Mouse (Mus musculus): ENCODE measurements around the gene As3mt. TPM values are rescaled to one million over a fixed set of nuclear protein-coding genes. Genes with fewer than 3 reads are reported as not detected.
A peak's percentile ranks its signal among the peaks of the same experiment; 100 is the strongest.

Gene As3mt
- polyA plus RNA-seq, 2 experiments = 16.2 to 26.8 TPM

- Histone ChIP-seq H3K4me3 (replicated peaks; ENCODE audit: low read length) (peak overlapping the region; percentile 86), H3K4me2 (replicated peaks; ENCODE audit: low read depth, low read length, severe bottlenecking) (peak overlapping the region; percentile 100), H3K27me3 (ENCODE audit: control insufficient read depth, insufficient read depth, low read length) (peaks cover 31% of the 10 kb centered on the region), H3K9ac (ENCODE audit: low read depth, low read length, severe bottlenecking) (peak overlapping the region; percentile 67; the same call in 1 of the 2 replicates), H3K36me3 (ENCODE audit: control insufficient read depth, insufficient read depth, low read length) (no peaks in the 10 kb centered on the region), H3K27ac (replicated peaks; ENCODE audit: low read depth, low read length) (no peak overlapping the region), H3K9me3 (ENCODE audit: control insufficient read depth, low read length) (no peaks in the 10 kb centered on the region), H3K4me1 (ENCODE audit: control insufficient read depth, insufficient read depth, low read length) (peaks cover 22% of the 10 kb centered on the region)
- no peak for TF ChIP-seq POLR2A (IDR thresholded peaks at IDR 0.05; ENCODE audit: borderline replicate concordance, extremely low read depth, insufficient read depth, insufficient read length)
- DNase-seq (ENCODE audit: low spot score) (no peak), ATAC-seq (ENCODE audit: low FRiP score, low read depth) (no peak)
- WGBS = 10% methylated on average over 7 of the region's 7 CpGs
Observed at GRCm38 (mm10) chr19:46763356-46763755, 56.1 kb downstream of the As3mt start.

GRCm38 (mm10) chr19:46763932-46764762 is 56.9 kb downstream of the As3mt start:
- TF ChIP-seq POLR2A (IDR thresholded peaks at IDR 0.05; ENCODE audit: borderline replicate concordance, extremely low read depth, insufficient read depth, insufficient read length) = no peak
- peak overlapping the region; percentile 100; the same call in 1 of the 2 replicates for H3K4me2 ChIP-seq (replicated peaks; ENCODE audit: low read depth, low read length, severe bottlenecking)
- no peaks in the 10 kb centered on the region for H3K36me3 ChIP-seq (ENCODE audit: control insufficient read depth, insufficient read depth, low read length)
- no peak overlapping the region for H3K27ac ChIP-seq (replicated peaks; ENCODE audit: low read depth, low read length)
- peak overlapping the region; percentile 86 for H3K4me3 ChIP-seq (replicated peaks; ENCODE audit: low read length)
- peaks cover 22% of the 10 kb centered on the region for H3K4me1 ChIP-seq (ENCODE audit: control insufficient read depth, insufficient read depth, low read length)
- H3K27me3 ChIP-seq (ENCODE audit: control insufficient read depth, insufficient read depth, low read length) = peaks cover 31% of the 10 kb centered on the region
- ATAC-seq (ENCODE audit: low FRiP score, low read depth) (no peak), DNase-seq (ENCODE audit: low spot score) (no peak)
- no peak overlapping the region for H3K9ac ChIP-seq (ENCODE audit: low read depth, low read length, severe bottlenecking)
- no peaks in the 10 kb centered on the region for H3K9me3 ChIP-seq (ENCODE audit: control insufficient read depth, low read length)
- 67% methylated on average over 12 of the region's 12 CpGs for WGBS

DNA sequence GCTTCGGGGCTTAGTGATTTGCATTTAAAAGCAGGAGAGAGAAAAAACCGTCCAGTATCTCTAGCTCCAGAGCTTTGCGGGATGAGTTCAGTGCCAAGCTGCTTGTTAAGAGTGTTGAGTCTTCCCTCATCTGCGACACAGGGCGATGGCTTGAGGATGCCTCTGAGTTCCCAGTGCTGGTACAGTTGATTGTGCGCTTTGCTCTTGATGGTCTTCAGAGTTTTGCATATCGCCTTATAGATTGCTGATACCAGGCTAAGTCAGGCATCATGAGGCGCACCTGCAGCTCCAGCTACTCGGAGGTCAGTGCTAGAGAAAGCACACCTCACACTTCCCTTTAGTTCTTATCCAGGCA is 57.5 kb downstream of the As3mt start:
- Histone ChIP-seq H3K4me1 (ENCODE audit: control insufficient read depth, insufficient read depth, low read length) (peaks cover 22% of the 10 kb centered on the region), H3K4me3 (replicated peaks; ENCODE audit: low read length) (no peak overlapping the region), H3K9me3 (ENCODE audit: control insufficient read depth, low read length) (no peaks in the 10 kb centered on the region), H3K27ac (replicated peaks; ENCODE audit: low read depth, low read length) (no peak overlapping the region), H3K4me2 (replicated peaks; ENCODE audit: low read depth, low read length, severe bottlenecking) (peak overlapping the region; percentile 22; the same call in 1 of the 2 replicates), H3K27me3 (ENCODE audit: control insufficient read depth, insufficient read depth, low read length) (peaks cover 31% of the 10 kb centered on the region), H3K36me3 (ENCODE audit: control insufficient read depth, insufficient read depth, low read length) (no peaks in the 10 kb centered on the region), H3K9ac (ENCODE audit: low read depth, low read length, severe bottlenecking) (no peak overlapping the region)
- no peak for TF ChIP-seq POLR2A (IDR thresholded peaks at IDR 0.05; ENCODE audit: borderline replicate concordance, extremely low read depth, insufficient read depth, insufficient read length)
- ATAC-seq (ENCODE audit: low FRiP score, low read depth) (no peak), DNase-seq (ENCODE audit: low spot score) (no peak)
- WGBS = 77% methylated on average over 9 of the region's 9 CpGs

- Histone ChIP-seq H3K4me3 (replicated peaks; ENCODE audit: low read length) (no peak overlapping the region), H3K36me3 (ENCODE audit: control insufficient read depth, insufficient read depth, low read length) (no peaks in the 10 kb centered on the region), H3K27ac (replicated peaks; ENCODE audit: low read depth, low read length) (no peak overlapping the region), H3K4me2 (replicated peaks; ENCODE audit: low read depth, low read length, severe bottlenecking) (no peak overlapping the region), H3K9ac (ENCODE audit: low read depth, low read length, severe bottlenecking) (no peak overlapping the region), H3K9me3 (ENCODE audit: control insufficient read depth, low read length) (no peaks in the 10 kb centered on the region), H3K27me3 (ENCODE audit: control insufficient read depth, insufficient read depth, low read length) (peaks cover 31% of the 10 kb centered on the region), H3K4me1 (ENCODE audit: control insufficient read depth, insufficient read depth, low read length) (peaks cover 23% of the 10 kb centered on the region)
- ATAC-seq (ENCODE audit: low FRiP score, low read depth) = no peak
- WGBS = 73% methylated on average over 5 of the region's 5 CpGs
- no peak for TF ChIP-seq POLR2A (IDR thresholded peaks at IDR 0.05; ENCODE audit: borderline replicate concordance, extremely low read depth, insufficient read depth, insufficient read length)
- no peak for DNase-seq (ENCODE audit: low spot score)
Observed at GRCm38 (mm10) chr19:46766125-46766524, 58.9 kb downstream of the As3mt start.

- no peak for TF ChIP-seq POLR2A (IDR thresholded peaks at IDR 0.05; ENCODE audit: borderline replicate concordance, extremely low read depth, insufficient read depth, insufficient read length)
- Histone ChIP-seq H3K27ac (replicated peaks; ENCODE audit: low read depth, low read length) (no peak overlapping the region), H3K36me3 (ENCODE audit: control insufficient read depth, insufficient read depth, low read length) (no peaks in the 10 kb centered on the region), H3K27me3 (ENCODE audit: control insufficient read depth, insufficient read depth, low read length) (peaks cover 3% of the 10 kb centered on the region), H3K4me3 (replicated peaks; ENCODE audit: low read length) (no peak overlapping the region), H3K9me3 (ENCODE audit: control insufficient read depth, low read length) (no peaks in the 10 kb centered on the region), H3K4me2 (replicated peaks; ENCODE audit: low read depth, low read length, severe bottlenecking) (no peak overlapping the region), H3K9ac (ENCODE audit: low read depth, low read length, severe bottlenecking) (no peak overlapping the region), H3K4me1 (ENCODE audit: control insufficient read depth, insufficient read depth, low read length) (peaks cover 7% of the 10 kb centered on the region)
- DNase-seq (ENCODE audit: low spot score) (no peak), ATAC-seq (ENCODE audit: low FRiP score, low read depth) (no peak)
- WGBS = 83% methylated on average over 11 of the region's 11 CpGs
Observed at GRCm38 (mm10) chr19:46769759-46770158, 62.5 kb downstream of the As3mt start.
